Mouse (Mus musculus) heart, postnatal 0 days (tissue): Measurements from ENCODE around the gene Extl1.

ENCODE experiments used
- CTCF ChIP-seq: IDR thresholded peaks from 2 replicates; pipeline ENCODE4 v1.5.1; 2016; ENCODE audit warnings: antibody characterized with exemption, control low read depth, low read depth
- EP300 ChIP-seq: IDR thresholded peaks from 2 replicates; pipeline ENCODE4 v1.6.1; 2016; ENCODE audit warnings: antibody characterized with exemption, low read depth

DNA sequence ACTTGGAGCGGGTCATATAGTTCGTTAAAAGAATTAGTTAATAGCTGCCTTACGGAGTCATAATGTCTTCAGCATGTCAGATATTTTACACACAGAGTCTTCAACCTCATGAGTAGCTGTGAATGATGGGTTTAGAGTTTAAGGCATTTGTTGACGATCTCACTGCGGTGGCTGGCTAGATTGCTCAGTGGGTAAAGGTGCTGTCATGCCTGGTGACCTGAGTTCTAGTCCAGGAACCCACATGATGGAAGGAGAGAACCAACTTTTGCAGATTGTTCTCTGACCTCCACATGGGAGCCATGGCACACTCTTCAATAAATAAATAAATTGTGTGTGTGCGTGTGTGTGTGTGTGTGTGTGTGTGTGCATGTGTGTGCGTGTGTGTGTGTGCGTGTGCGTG lies 14.1 kb upstream of the Extl1 start:
- TF ChIP-seq CTCF, result no peak
- TF ChIP-seq EP300, result no peak
